Mouse (Mus musculus): ENCODE results near the gene Apc2.

GRCm38 (mm10) chr10:80323261-80324119, 27.7 kb downstream of the Apc2 start:
- TF ChIP-seq GATA1 (IDR thresholded peaks at IDR 0.05; ENCODE audit: low read length) (no peak), TAL1 (IDR thresholded peaks at IDR 0.05; ENCODE audit: low read length) (no peak)

Data from erythroblast, embryonic 14.5 days (primary cell).